Mouse (Mus musculus) embryo, embryonic 10.5 days (tissue): ENCODE results near the gene Hes3.

ENCODE experiments used
- DNase-seq: peaks from one replicate; pipeline ENCODE4 v3.0.0-alpha.2; 2015; ENCODE audit warnings: low spot score

The Hes3 gene

GRCm38 (mm10) chr4:152253183-152253759 is 38.2 kb downstream of the Hes3 start:
- no peak for DNase-seq

DNA sequence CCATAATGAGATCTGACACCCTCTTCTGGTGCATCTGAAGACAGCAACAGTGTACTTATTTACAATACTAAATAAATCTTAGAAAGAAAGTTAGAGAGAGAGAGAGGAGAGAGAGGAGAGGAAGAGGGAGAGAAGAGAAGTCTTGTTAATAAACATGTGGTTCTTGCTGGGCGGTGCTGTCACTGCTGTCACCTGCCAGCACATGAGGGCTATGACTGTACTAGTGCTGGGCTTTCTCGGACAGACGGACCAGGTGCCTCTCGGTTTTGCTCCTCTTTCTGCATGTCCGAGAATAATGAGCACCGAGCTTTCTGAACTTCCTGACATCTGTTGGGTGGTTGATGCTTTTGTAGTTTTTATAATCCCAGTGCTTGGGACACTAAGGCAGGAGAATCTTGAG is 40.8 kb downstream of the Hes3 start:
- no peak for DNase-seq

- no peak for DNase-seq
Measured at GRCm38 (mm10) chr4:152247195-152247594, 44.3 kb downstream of the Hes3 start.

GRCm38 (mm10) chr4:152246011-152246410 is 45.5 kb downstream of the Hes3 start:
- no peak for DNase-seq

DNA sequence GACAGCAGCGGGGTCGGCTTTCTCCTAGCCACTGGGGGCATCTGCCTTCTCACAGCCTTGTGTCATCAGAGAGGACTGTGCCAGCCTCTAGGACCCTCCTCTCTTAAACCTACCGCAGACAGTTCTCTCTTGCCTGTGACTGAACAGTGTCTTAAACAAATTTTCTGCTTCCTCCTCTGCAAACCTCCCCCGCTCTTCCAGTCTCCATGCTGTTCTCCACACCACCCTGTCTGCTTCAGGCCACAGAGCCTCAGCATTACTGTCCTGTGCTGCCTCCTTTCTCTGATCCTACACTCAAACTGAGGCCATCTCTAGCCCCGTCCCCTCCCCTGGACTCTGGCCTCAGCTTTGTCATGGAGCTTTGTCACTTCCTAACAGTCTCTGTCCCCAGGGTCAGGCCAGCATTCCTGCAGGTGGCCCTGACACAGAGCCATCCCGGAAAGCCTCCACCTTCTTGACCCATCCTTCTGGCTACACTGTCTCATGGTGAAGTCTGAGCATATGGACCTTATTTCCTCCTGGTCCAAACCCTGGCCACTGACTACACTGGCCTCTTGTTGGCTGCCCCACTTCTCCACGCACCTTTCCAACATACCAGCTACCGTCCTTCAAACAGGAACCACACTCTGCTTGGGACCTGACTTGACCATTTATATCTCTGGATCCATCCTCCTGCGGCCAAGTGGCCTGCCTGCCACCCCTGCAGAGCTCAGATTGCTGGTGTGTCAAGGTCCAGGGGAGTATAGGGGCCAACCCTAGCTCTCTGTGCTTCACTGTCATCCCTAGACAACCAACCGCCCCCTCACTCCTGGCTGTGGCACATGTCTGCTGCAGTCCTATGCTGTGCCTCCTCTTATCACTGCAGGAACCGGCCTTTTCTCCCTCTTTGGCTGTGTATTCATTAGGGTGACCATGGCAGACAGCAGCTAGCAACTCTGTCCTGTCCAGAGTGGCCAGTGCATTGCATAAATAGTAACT is 46.6 kb downstream of the Hes3 start:
- DNase-seq, result no peak

GRCm38 (mm10) chr4:152243969-152244368 is 47.5 kb downstream of the Hes3 start:
- no peak for DNase-seq

GRCm38 (mm10) chr4:152243241-152243891 is 48.1 kb downstream of the Hes3 start:
- DNase-seq, result no peak

DNA sequence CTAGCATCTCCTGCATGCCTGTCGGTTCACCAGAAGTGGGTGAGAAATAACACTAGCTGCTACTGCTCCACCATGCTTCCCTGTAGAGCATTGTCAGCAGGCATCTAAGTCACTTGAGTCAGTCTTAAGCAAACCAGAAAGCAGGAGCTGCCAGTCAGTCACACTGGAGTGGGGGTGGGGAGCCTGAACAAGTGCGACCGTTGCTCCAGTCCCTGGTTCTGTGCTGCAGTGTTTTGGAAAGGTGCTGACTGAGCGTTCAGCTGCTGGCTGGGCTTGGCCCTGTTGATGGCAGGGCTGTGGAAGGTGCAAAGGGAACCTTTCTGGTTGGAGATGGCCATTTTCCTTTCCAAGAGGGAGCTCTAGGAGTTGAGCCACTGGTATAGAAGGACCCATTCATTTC is 51.5 kb downstream of the Hes3 start:
- DNase-seq, result no peak
